Comparison of ENCODE assay signal across 7 mouse cellular contexts in the genomic region with DNA sequence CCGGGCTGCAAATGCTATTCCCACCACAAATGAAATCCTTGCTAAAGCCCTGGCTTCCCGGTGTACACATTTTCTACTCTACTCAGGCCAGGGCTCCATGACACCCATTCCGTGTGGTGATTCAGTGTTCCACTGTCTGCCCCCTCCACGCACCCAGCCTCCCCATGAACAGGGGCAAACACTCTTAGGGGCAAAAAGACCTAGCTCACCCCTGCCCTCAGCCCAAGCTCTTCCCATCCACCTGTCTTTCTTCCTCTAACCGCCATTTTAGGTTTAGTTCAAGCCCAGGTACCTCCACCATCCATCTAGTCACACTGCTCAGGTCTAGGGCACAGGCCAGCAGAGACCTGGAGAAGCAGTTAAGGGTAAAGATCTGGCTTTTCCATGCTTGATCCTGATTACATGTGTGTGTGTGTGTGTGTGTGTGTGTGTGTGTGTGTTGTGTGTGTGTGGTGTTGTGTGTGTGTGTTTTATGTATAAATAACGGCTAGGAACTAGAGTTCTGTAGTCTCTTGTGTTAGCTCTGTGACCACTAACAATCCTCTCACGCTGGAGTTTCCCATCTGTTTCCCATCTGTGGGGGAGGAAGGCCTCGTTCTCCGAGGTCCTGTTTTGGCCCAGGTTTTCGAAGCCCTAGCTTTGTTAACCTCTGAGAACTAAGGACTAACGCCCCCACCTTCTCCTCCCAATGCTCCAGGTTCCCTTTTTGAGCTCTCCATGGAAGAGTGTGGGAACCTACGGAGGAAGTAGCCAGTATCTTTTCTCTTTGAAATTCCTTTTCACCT. TPM values are rescaled to one million over a fixed set of nuclear protein-coding genes. Genes with fewer than 3 reads are reported as not detected.
DNase-seq lines count a peak whose midpoint lies in the region; ATAC-seq lines count a peak whose summit lies in the region.

No protein-coding gene starts in this region.

- H3K4me1 ChIP-seq in megakaryocyte, embryonic 14.5 days: peaks cover 65% of the 10 kb centered on the region
- H3K4me1 ChIP-seq in hindbrain, embryonic 11.5 days (replicated peaks; ENCODE audit: control insufficient read depth, insufficient read depth, low read length): no peaks in the 10 kb centered on the region; the same call in 1 of the 2 replicates

- peak overlapping the region; percentile 95 for H3K9ac ChIP-seq in hindbrain, embryonic 11.5 days (ENCODE audit: low read depth, low read length)

- no peaks in the 10 kb centered on the region for H3K27me3 ChIP-seq in megakaryocyte, embryonic 14.5 days (replicated peaks)
- H3K27me3 ChIP-seq in hindbrain, embryonic 11.5 days (ENCODE audit: control insufficient read depth, insufficient read depth, low read length): no peaks in the 10 kb centered on the region

- peak overlapping the region; percentile 36; the same call in 1 of the 2 replicates for H3K27ac ChIP-seq in hindbrain, embryonic 11.5 days (ENCODE audit: low read depth, low read length)
- H3K27ac ChIP-seq in macrophage: peak overlapping the region; percentile 51

- ATAC-seq in megakaryocyte, adult 5-6 weeks (ENCODE audit: poor library complexity, severe bottlenecking): no peak
- ATAC-seq in hindbrain, embryonic 11.5 days (ENCODE audit: low FRiP score): no peak; the same call in 1 of the 2 replicates
- no peak for ATAC-seq in frontal cortex, adult (ENCODE audit: low TSS enrichment)
- ATAC-seq in inflammation-experienced regulatory T-cells, adult 6 months: no peak

- H3K9me3 ChIP-seq in megakaryocyte, embryonic 14.5 days: no peaks in the 10 kb centered on the region
- H3K9me3 ChIP-seq in hindbrain, embryonic 11.5 days (ENCODE audit: control insufficient read depth, low read length): no peaks in the 10 kb centered on the region

- WGBS in hindbrain, embryonic 11.5 days: 50% methylated on average over 12 of the region's 12 CpGs
- WGBS in macrophage (ENCODE audit: missing documents): 46% methylated on average over 11 of the region's 12 CpGs

- H3K79me2 ChIP-seq in macrophage (ENCODE audit: inconsistent target): peaks cover 34% of the 10 kb centered on the region

- DNase-seq in embryo, embryonic 11 days: peak; percentile 52
- DNase-seq in hindbrain, embryonic 11.5 days (ENCODE audit: low spot score): no peak

- H3K4me3 ChIP-seq in megakaryocyte, embryonic 14.5 days (replicated peaks): peak overlapping the region; percentile 97
- peak overlapping the region; percentile 76 for H3K4me3 ChIP-seq in hindbrain, embryonic 11.5 days (ENCODE audit: low read depth, low read length)
- H3K4me3 ChIP-seq in macrophage (ENCODE audit: inconsistent target): peak overlapping the region; percentile 88

- H3K36me3 ChIP-seq in megakaryocyte, embryonic 14.5 days (replicated peaks; ENCODE audit: low read length): peaks cover 48% of the 10 kb centered on the region
- H3K36me3 ChIP-seq in hindbrain, embryonic 11.5 days (ENCODE audit: control insufficient read depth, insufficient read depth, low read length): 0 out of 2 replicates have a peak, but pooled peaks cover 6% of the 10 kb centered on the region
- peaks cover 38% of the 10 kb centered on the region for H3K36me3 ChIP-seq in macrophage (ENCODE audit: inconsistent target)

- peak overlapping the region; percentile 76 for H3K4me2 ChIP-seq in hindbrain, embryonic 11.5 days (replicated peaks; ENCODE audit: low read depth, low read length)

RNA-seq across cellular contexts. Expression of a gene that starts 0.9 kb away (rescaled TPM):
- 423 and 659 TPM in 2 replicates for polyA plus RNA-seq in megakaryocyte, embryonic 14.5 days (2012; ENCODE audit: insufficient read depth, low replicate concordance)
- 30.6 and 30.9 TPM in 2 replicates for total RNA-seq in megakaryocyte, adult 5-6 weeks (2015)
- total RNA-seq in megakaryocyte, adult 5-6 weeks (2017): 18.3 and 19.2 TPM in 2 replicates
- polyA plus RNA-seq in hindbrain, embryonic 11.5 days (2014; fragmentation: Nextera tagmentation; extraction: Ambion mirVana): 116 and 125 TPM in 2 replicates
- total RNA-seq in macrophage (2018; cell fraction: chromatin; rRNA removed): 10 to 100 TPM in 25 of 26 experiments, 1 to 10 TPM in 1; 9.4 to 23.4 (median 14.9) TPM
- 10 to 100 TPM; 32.4 to 51.8 (median 39.2) TPM for total RNA-seq in macrophage (2018; cell fraction: cytosol; rRNA removed)
- total RNA-seq in macrophage (2018; cell fraction: nucleus; rRNA removed): 10 to 100 TPM; 16.6 to 51.0 (median 30.7) TPM
- 22.0 to 44.8 TPM (median 35.9 TPM) in 3 replicates for polyA plus RNA-seq in macrophage (2018)
- 10 to 100 TPM; 43.1 to 93.7 (median 71.8) TPM for polyA plus RNA-seq in inflammation-experienced regulatory T-cells, adult 6 months (2017; shearing (Covaris generic))

RNA-seq across cellular contexts. Expression of a gene that starts 3.7 kb away (rescaled TPM):
- 0.17 TPM in 1 of 2 replicates, not detected in the other for polyA plus RNA-seq in megakaryocyte, embryonic 14.5 days (2012; ENCODE audit: insufficient read depth, low replicate concordance)
- total RNA-seq in megakaryocyte, adult 5-6 weeks (2015): 6.5 and 10.4 TPM in 2 replicates
- 3.0 and 4.0 TPM in 2 replicates for total RNA-seq in megakaryocyte, adult 5-6 weeks (2017)
- 0.33 and 0.73 TPM in 2 replicates for polyA plus RNA-seq in hindbrain, embryonic 11.5 days (2014; fragmentation: Nextera tagmentation; extraction: Ambion mirVana)
- total RNA-seq in macrophage (2018; cell fraction: chromatin; rRNA removed): 100 to 1,000 TPM in 5 of 26 experiments, 10 to 100 TPM in 21; 28.0 to 147 (median 45.2) TPM
- 10 to 100 TPM; 11.2 to 55.6 (median 14.9) TPM for total RNA-seq in macrophage (2018; cell fraction: cytosol; rRNA removed)
- total RNA-seq in macrophage (2018; cell fraction: nucleus; rRNA removed): 100 to 1,000 TPM in 6 of 26 experiments, 10 to 100 TPM in 20; 23.0 to 146 (median 51.2) TPM
- polyA plus RNA-seq in macrophage (2018): 10.3 to 13.1 TPM (median 11.9 TPM) in 3 replicates
- 10 to 100 TPM in 1 of 3 experiments, 1 to 10 TPM in 2; 2.6 to 12.9 (median 3.8) TPM for polyA plus RNA-seq in inflammation-experienced regulatory T-cells, adult 6 months (2017; shearing (Covaris generic))

RNA-seq across cellular contexts. Expression of a gene that starts 18.7 kb away (rescaled TPM):
- polyA plus RNA-seq in megakaryocyte, embryonic 14.5 days (2012; ENCODE audit: insufficient read depth, low replicate concordance): not detected in 2 replicates
- total RNA-seq in megakaryocyte, adult 5-6 weeks (2015): 0.38 TPM in 1 of 2 replicates, not detected in the other
- total RNA-seq in megakaryocyte, adult 5-6 weeks (2017): not detected in 2 replicates
- 0.14 and 0.28 TPM in 2 replicates for polyA plus RNA-seq in hindbrain, embryonic 11.5 days (2014; fragmentation: Nextera tagmentation; extraction: Ambion mirVana)
- total RNA-seq in macrophage (2018; cell fraction: chromatin; rRNA removed): 10 to 100 TPM in 1 of 26 experiments, 1 to 10 TPM in 4, under 1 TPM in 2, not detected in 19; 0.56 to 19.4 (median 1.3) TPM
- total RNA-seq in macrophage (2018; cell fraction: cytosol; rRNA removed): 1 to 10 TPM in 5 of 26 experiments, under 1 TPM in 12, not detected in 9; 0.14 to 1.8 (median 0.55) TPM
- total RNA-seq in macrophage (2018; cell fraction: nucleus; rRNA removed): 1 to 10 TPM in 6 of 26 experiments, under 1 TPM in 11, not detected in 9; 0.30 to 9.4 (median 0.69) TPM
- polyA plus RNA-seq in macrophage (2018): not detected in 3 replicates
- under 1 TPM in 1 of 3 experiments, not detected in 2; 0.30 TPM for polyA plus RNA-seq in inflammation-experienced regulatory T-cells, adult 6 months (2017; shearing (Covaris generic))
